Mouse (Mus musculus) neural tube, embryonic 14.5 days (tissue): ENCODE results near the gene Tspan9. TPM values are rescaled to one million over a fixed set of nuclear protein-coding genes. Genes with fewer than 3 reads are reported as not detected.

Source experiments
- ATAC-seq: fragments of 200-750 bp; cut with Nextera tagmentation; 2 replicates; pipeline ENCODE4 v1.8.0; 2017; ENCODE audit warnings: low read depth, mild to moderate bottlenecking, moderate TSS enrichment, moderate library complexity
- H3K27ac ChIP-seq: fragments of 300-500 bp; sonication (generic); 2 replicates; pipeline ENCODE4 v1.5.1; 2014; ENCODE audit warnings: low read depth, mild to moderate bottlenecking, control low read depth, low read length, moderate library complexity, mixed read lengths
- H3K27me3 ChIP-seq: fragments of 300-500 bp; sonication (generic); 2 replicates; pipeline ENCODE4 v1.6.1; 2014; ENCODE audit warnings: low read length; ENCODE audit not compliant: control insufficient read depth, insufficient read depth
- H3K36me3 ChIP-seq: fragments of 300-500 bp; sonication (generic); 2 replicates; pipeline ENCODE4 v1.6.1; 2014; ENCODE audit warnings: low read length, mixed read lengths; ENCODE audit not compliant: control insufficient read depth, insufficient read depth
- H3K4me1 ChIP-seq: fragments of 300-500 bp; sonication (generic); 2 replicates; pipeline ENCODE4 v1.6.1; 2014; ENCODE audit warnings: low read length; ENCODE audit not compliant: control insufficient read depth, insufficient read depth
- H3K4me2 ChIP-seq: fragments of 300-500 bp; sonication (generic); 2 replicates; pipeline ENCODE4 v1.6.1; 2014; ENCODE audit warnings: mild to moderate bottlenecking, low read depth, low read length, control low read depth
- H3K4me3 ChIP-seq: fragments of 300-500 bp; sonication (generic); 2 replicates; pipeline ENCODE4 v1.5.1; 2014; ENCODE audit warnings: low read depth, low read length, control low read depth, mixed read lengths
- H3K9ac ChIP-seq: fragments of 300-500 bp; sonication (generic); replicated peaks from 2 replicates; pipeline ENCODE4 v1.6.1; 2014; ENCODE audit warnings: low read depth, mild to moderate bottlenecking, control low read depth, low read length, mixed read lengths
- H3K9me3 ChIP-seq: fragments of 300-500 bp; sonication (generic); 2 replicates; pipeline ENCODE4 v1.6.1; 2016; ENCODE audit warnings: low read length; ENCODE audit not compliant: control insufficient read depth
- WGBS: fragments of 180-500 bp; shearing (Covaris S2); extraction: QIAGEN DNeasy Blood & Tissue Kit; methylation state at CpG from one replicate; pipeline ENCODE4 v1.1.7; 2014; 5-methylcytosine and 5-hydroxymethylcytosine counted together
- polyA plus RNA-seq: library from polyadenylated mRNA; unstranded; fragments of >200 nt; fragmentation: Nextera tagmentation; extraction: Ambion mirVana; gene quantifications from 2 replicates; pipeline ENCODE4 v1.2.1, GENCODE M21; 2014

The Tspan9 gene
- polyA plus RNA-seq, 1 experiment from 2014 or later, result 32.1 TPM

DNA sequence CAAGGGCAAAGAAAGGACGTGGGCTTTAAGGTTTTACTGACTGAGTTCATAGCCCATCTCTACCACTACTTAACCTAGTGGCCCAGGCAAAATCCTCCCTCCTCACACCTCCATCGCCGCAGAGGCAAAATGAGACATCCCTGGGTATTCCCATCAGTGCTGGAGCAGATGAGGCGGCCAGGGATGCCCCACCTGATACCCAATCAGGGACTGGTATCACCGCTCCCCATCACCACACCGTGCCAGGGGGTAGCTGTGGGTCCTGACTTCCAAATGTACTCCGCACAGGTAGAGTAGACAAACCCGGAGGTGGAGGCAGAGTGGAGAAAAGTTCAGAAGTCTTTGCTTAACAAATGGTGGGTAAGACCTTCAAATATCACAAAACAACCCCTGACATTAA, 117.4 kb downstream of the Tspan9 start:
- H3K9ac ChIP-seq, result no peak overlapping the region
- 84% methylated on average over 8 of the region's 8 CpGs for WGBS

DNA sequence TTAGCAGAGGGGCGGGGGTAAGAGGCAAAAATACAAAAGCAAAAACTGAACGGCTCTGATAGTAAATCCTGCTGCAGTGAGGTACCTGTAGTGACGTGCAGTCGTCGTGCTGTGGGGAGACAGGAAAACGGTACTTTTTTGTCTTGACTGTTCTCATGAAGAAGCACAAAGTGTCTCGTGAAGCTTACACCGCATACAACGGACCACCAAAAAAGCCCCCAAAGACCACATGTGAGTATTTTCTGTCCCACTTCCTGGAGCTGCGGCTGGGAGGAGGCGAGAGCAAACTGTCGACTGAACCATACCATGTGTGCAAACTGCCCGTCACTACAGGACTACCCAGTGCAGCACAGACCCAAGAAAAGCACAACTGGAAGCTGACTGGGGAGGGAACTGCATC, 117.8 kb downstream of the Tspan9 start:
- 84% methylated on average over 13 of the region's 13 CpGs for WGBS
- no peak for ATAC-seq
- no peak overlapping the region for H3K27ac ChIP-seq
- H3K36me3 ChIP-seq, result no peaks in the 10 kb centered on the region
- H3K9me3 ChIP-seq, result no peaks in the 10 kb centered on the region
- no peak overlapping the region for H3K4me2 ChIP-seq
- H3K27me3 ChIP-seq, result no peaks in the 10 kb centered on the region
- no peak overlapping the region for H3K9ac ChIP-seq
- peaks cover 12% of the 10 kb centered on the region for H3K4me1 ChIP-seq
- no peak overlapping the region for H3K4me3 ChIP-seq

More for the DNA sequence above, 117.4 kb downstream of the Tspan9 start:
- H3K4me1 ChIP-seq, result peaks cover 8% of the 10 kb centered on the region
- H3K9me3 ChIP-seq, result no peaks in the 10 kb centered on the region
- no peak overlapping the region for H3K4me3 ChIP-seq
- no peak for ATAC-seq
- no peak overlapping the region for H3K27ac ChIP-seq
- no peaks in the 10 kb centered on the region for H3K36me3 ChIP-seq
- H3K27me3 ChIP-seq, result no peaks in the 10 kb centered on the region
- H3K4me2 ChIP-seq, result no peak overlapping the region

DNA sequence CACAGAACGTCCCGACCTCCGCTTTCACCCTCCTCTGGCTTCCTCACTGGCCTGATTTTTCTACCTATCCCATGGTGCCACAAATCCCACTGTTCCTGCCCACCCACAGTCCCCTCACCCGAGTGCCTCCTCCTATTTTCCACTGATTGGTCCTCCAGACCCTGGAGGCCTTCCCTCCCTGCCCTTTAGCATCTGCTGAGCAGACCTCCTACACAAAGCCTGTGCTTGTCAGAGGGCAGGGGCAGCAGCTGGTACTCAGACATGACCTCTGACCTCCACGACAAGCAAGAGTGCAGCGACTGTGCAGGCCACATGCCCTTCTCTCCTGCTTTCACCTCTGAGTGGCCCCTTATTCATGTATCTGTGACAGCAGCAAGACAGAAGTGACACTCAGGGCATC, 121.2 kb downstream of the Tspan9 start:
- Histone ChIP-seq H3K9ac (no peak overlapping the region), H3K4me1 (peaks cover 20% of the 10 kb centered on the region), H3K4me3 (no peak overlapping the region), H3K9me3 (no peaks in the 10 kb centered on the region), H3K27ac (no peak overlapping the region), H3K4me2 (no peak overlapping the region), H3K36me3 (no peaks in the 10 kb centered on the region), H3K27me3 (no peaks in the 10 kb centered on the region)
- WGBS, result 32% methylated on average over 6 of the region's 6 CpGs
- no peak for ATAC-seq

DNA sequence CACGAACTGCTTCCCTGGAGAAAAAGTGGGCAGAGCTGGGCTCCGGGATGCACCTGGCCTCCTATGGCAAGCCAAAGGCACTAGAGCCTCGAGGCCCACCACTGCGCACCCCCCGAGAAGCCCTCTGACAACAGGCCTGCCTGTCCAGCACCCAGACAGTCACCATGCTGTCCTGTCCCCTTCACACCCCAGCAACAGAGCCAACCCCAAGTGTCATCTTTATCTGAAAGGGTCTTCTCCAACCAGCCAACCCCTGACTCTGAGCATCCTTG, 121.5 kb downstream of the Tspan9 start:
- Histone ChIP-seq H3K9me3 (no peaks in the 10 kb centered on the region), H3K4me3 (no peak overlapping the region), H3K9ac (no peak overlapping the region), H3K27me3 (no peaks in the 10 kb centered on the region), H3K4me2 (no peak overlapping the region), H3K27ac (no peak overlapping the region), H3K36me3 (no peaks in the 10 kb centered on the region), H3K4me1 (peaks cover 20% of the 10 kb centered on the region)
- WGBS, result 59% methylated on average over 5 of the region's 5 CpGs
- no peak for ATAC-seq

DNA sequence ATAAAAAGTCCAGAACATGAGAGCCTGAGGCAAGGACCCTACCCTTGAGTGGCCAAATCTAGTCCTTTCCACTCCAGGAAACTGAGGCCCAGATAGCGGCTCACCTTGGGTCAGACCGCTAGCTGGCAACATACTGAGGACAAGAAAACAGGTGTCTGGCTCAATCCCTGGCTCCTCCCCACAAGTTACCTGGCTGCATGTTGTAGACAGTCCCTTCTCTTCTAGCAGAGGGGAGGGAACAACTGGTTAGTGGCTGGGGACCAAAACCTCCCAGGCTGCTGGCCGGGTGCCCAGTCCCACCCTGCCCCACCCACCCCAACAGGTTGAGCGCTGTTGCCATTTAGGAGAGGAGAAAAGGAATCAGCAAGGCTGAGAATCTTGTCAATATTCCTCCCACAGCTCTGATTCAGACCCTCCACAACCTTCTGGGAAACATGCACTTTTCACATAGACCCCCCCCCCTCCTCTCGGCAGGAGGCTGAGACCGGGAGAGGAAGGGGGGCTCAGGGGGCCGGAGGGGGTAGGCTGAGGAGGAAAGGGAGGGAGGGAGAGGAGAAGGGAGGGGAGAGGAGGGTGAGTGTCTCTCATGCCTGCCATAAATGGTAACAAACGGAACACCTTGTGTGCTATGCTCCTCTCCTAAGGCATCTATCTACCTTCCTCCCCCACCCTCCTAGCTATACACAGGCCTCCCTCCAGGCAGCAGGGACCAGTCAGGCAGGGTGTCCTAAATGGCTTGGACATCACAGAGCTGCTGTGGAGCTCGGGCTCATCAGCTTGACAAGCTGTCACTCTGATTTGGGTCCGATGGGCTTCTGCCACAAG, 122.1 kb downstream of the Tspan9 start:
- Histone ChIP-seq H3K4me1 (peaks cover 20% of the 10 kb centered on the region), H3K9ac (0 out of 2 replicates have a peak overlapping the region, but pooled peaks have one; percentile 28), H3K36me3 (no peaks in the 10 kb centered on the region), H3K4me2 (no peak overlapping the region), H3K9me3 (no peaks in the 10 kb centered on the region), H3K4me3 (no peak overlapping the region), H3K27me3 (no peaks in the 10 kb centered on the region), H3K27ac (no peak overlapping the region)
- 20% methylated on average over 8 of the region's 10 CpGs for WGBS
- 0 out of 2 replicates have a peak, but pooled peaks have one; percentile 7 for ATAC-seq

DNA sequence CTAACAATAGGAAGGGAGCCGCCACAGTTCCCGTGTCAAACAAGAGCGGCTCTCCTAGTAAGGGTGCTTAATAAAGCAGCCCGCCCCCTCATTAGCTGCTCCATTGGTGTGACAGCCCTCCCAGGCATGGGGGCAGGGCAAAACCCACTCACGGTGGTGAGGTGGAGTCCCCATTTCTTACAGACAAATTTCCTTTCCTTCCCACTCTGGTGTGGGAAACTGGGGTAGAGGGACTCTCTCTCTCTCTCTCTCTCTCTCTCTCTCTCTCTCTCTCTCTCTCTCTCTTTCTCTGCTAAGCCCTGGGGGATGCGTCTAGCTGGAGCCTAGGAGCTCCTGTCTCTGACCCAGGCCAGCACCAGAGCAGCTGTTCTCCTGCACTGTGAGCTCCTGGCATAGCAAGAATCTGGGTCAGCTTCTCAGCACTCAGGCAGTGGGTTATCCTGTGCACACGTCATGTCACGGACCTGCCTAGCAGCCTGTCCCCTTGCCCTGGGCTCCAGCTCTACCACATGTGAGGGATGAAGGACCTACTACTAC, 122.8 kb downstream of the Tspan9 start:
- no peaks in the 10 kb centered on the region for H3K27me3 ChIP-seq
- H3K9ac ChIP-seq, result no peak overlapping the region

DNA sequence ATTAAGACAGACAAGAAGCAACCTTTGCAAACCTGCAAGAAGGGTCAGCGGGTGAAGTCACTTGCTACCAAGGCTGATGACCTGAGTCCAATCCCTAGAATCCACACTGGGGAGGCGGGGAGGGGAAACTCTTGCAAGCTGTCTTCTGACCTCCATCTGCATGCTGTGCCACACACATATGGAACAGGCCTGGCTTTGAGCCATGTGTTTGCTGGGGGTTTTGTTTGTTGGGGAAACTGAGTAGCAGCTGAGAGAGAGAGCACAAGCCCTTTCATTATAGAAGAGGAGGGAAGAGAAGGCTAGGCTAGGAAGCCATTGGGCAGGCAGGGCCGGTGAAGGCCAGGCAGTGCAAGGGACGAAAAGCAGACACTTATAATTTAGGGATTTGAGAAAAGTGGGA, 123.3 kb downstream of the Tspan9 start:
- Histone ChIP-seq H3K9ac (no peak overlapping the region), H3K4me3 (no peak overlapping the region), H3K27me3 (no peaks in the 10 kb centered on the region), H3K4me2 (no peak overlapping the region), H3K36me3 (no peaks in the 10 kb centered on the region), H3K4me1 (peaks cover 20% of the 10 kb centered on the region), H3K27ac (no peak overlapping the region), H3K9me3 (no peaks in the 10 kb centered on the region)
- ATAC-seq, result no peak
- WGBS, result 46% methylated on average over 4 of the region's 4 CpGs

More for the DNA sequence above, 122.8 kb downstream of the Tspan9 start:
- Histone ChIP-seq H3K4me1 (peaks cover 20% of the 10 kb centered on the region), H3K4me3 (no peak overlapping the region), H3K9me3 (no peaks in the 10 kb centered on the region), H3K27ac (no peak overlapping the region), H3K4me2 (no peak overlapping the region), H3K36me3 (no peaks in the 10 kb centered on the region)
- peak; percentile 50; the same call in 1 of the 2 replicates for ATAC-seq
- WGBS, result 17% methylated on average over 8 of the region's 8 CpGs

DNA sequence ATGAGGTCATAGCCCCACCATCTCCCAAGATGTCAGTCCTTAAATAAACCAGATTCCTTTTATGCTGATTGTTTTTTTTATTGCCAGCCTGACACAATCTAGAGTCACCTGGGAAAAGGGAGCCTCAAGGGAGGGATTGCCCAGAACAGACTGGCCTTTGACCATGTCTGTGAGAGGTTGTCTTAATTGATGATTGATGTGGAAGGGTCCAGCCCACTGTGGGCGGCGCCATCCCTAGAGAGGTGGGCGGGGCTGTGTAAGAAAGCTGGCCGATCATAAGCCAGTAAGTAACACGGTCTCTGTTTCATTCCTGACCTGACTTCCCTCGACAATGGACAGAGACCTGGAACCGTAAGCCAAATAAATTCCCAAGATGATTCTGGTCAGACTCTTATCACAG, 124.3 kb downstream of the Tspan9 start:
- no peak for ATAC-seq
- Histone ChIP-seq H3K27me3 (no peaks in the 10 kb centered on the region), H3K36me3 (no peaks in the 10 kb centered on the region), H3K4me3 (no peak overlapping the region), H3K4me2 (no peak overlapping the region), H3K4me1 (peaks cover 20% of the 10 kb centered on the region), H3K27ac (no peak overlapping the region), H3K9me3 (no peaks in the 10 kb centered on the region), H3K9ac (no peak overlapping the region)
- 79% methylated on average over 7 of the region's 7 CpGs for WGBS

DNA sequence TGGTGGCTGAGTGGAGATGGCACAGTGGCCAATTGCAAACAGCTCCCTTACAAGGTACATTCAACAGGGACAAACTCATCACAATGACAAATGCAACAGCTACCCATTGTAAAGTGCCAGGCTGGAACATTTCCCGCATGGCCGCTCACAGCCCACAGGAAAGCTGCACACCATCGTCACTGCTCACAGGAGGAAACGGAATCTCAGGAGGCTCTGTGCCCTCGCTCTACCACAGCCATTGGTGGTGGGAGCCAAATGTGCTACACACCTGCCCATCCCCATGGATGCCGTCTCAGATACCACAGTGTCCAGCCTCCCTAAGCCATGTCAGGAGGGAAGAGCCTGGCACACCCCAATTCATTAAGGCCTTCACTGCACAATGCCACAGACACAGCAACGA, 128.1 kb downstream of the Tspan9 start:
- no peak overlapping the region for H3K4me2 ChIP-seq
- H3K27ac ChIP-seq, result no peak overlapping the region
- H3K4me3 ChIP-seq, result no peak overlapping the region
- H3K27me3 ChIP-seq, result no peaks in the 10 kb centered on the region
- no peaks in the 10 kb centered on the region for H3K9me3 ChIP-seq
- no peak for ATAC-seq
- WGBS, result 76% methylated on average over 7 of the region's 7 CpGs
- no peak overlapping the region for H3K9ac ChIP-seq
- H3K4me1 ChIP-seq, result peaks cover 28% of the 10 kb centered on the region
- H3K36me3 ChIP-seq, result no peaks in the 10 kb centered on the region
